Mouse (Mus musculus): ENCODE results near the gene Klrc3. TPM values are rescaled to one million over a fixed set of nuclear protein-coding genes. Genes with fewer than 3 reads are reported as not detected.

Klrc3 gene
- polyA plus RNA-seq, 1 experiment from 2014 or later = not detected

Small RNA genes lying within 50 kb of the gene (microRNA-seq; reads per million reads assigned to microRNA genes)
- not detected for gene Mir680-1

Other genes starting within 250 kb of the Klrc3 start
- gene Clec1b, start 246.0 kb downstream of the Klrc3 start, polyA plus RNA-seq (2015; fragmentation: Nextera tagmentation; extraction: Ambion mirVana) = 2.0 and 3.0 TPM in 2 replicates
- 0.25 and 0.26 TPM in 2 replicates for gene Clec9a, start 234.5 kb downstream of the Klrc3 start, polyA plus RNA-seq (2015; fragmentation: Nextera tagmentation; extraction: Ambion mirVana)
- gene Clec1a, start 191.3 kb downstream of the Klrc3 start, polyA plus RNA-seq (2015; fragmentation: Nextera tagmentation; extraction: Ambion mirVana) = 1.4 and 3.0 TPM in 2 replicates
- 0.06 TPM in 1 of 2 replicates, not detected in the other for gene Olr1, start 136.2 kb downstream of the Klrc3 start, polyA plus RNA-seq (2015; fragmentation: Nextera tagmentation; extraction: Ambion mirVana)
- gene Tmem52b, start 130.8 kb downstream of the Klrc3 start, polyA plus RNA-seq (2015; fragmentation: Nextera tagmentation; extraction: Ambion mirVana) = 0.11 and 0.37 TPM in 2 replicates
- 173 and 185 TPM in 2 replicates for gene Gabarapl1, start 110.2 kb downstream of the Klrc3 start, polyA plus RNA-seq (2015; fragmentation: Nextera tagmentation; extraction: Ambion mirVana)
- gene Klre1, start 65.4 kb downstream of the Klrc3 start, polyA plus RNA-seq (2015; fragmentation: Nextera tagmentation; extraction: Ambion mirVana) = not detected in 2 replicates
- gene Klrd1, start 51.6 kb downstream of the Klrc3 start, polyA plus RNA-seq (2015; fragmentation: Nextera tagmentation; extraction: Ambion mirVana) = not detected in 2 replicates
- gene Klrk1, start 19.5 kb downstream of the Klrc3 start, polyA plus RNA-seq (2015; fragmentation: Nextera tagmentation; extraction: Ambion mirVana) = 0.18 and 0.25 TPM in 2 replicates
- not detected in 2 replicates for gene Klrc2, start 17.4 kb upstream of the Klrc3 start, polyA plus RNA-seq (2015; fragmentation: Nextera tagmentation; extraction: Ambion mirVana)
- not detected in 2 replicates for gene Klrc1, start 35.6 kb upstream of the Klrc3 start, polyA plus RNA-seq (2015; fragmentation: Nextera tagmentation; extraction: Ambion mirVana)
- gene Klri1, start 73.8 kb upstream of the Klrc3 start, polyA plus RNA-seq (2015; fragmentation: Nextera tagmentation; extraction: Ambion mirVana) = not detected in 2 replicates
- gene Klri2, start 97.1 kb upstream of the Klrc3 start, polyA plus RNA-seq (2015; fragmentation: Nextera tagmentation; extraction: Ambion mirVana) = not detected in 2 replicates
- gene Gm156, start 140.9 kb upstream of the Klrc3 start, polyA plus RNA-seq (2015; fragmentation: Nextera tagmentation; extraction: Ambion mirVana) = not detected in 2 replicates
- gene Gm17631, start 219.3 kb upstream of the Klrc3 start, polyA plus RNA-seq (2015; fragmentation: Nextera tagmentation; extraction: Ambion mirVana) = not detected in 2 replicates
- not detected in 2 replicates for gene Klra17, start 233.3 kb upstream of the Klrc3 start, polyA plus RNA-seq (2015; fragmentation: Nextera tagmentation; extraction: Ambion mirVana)

All from neural tube, embryonic 13.5 days (tissue).